In the genomic region with DNA sequence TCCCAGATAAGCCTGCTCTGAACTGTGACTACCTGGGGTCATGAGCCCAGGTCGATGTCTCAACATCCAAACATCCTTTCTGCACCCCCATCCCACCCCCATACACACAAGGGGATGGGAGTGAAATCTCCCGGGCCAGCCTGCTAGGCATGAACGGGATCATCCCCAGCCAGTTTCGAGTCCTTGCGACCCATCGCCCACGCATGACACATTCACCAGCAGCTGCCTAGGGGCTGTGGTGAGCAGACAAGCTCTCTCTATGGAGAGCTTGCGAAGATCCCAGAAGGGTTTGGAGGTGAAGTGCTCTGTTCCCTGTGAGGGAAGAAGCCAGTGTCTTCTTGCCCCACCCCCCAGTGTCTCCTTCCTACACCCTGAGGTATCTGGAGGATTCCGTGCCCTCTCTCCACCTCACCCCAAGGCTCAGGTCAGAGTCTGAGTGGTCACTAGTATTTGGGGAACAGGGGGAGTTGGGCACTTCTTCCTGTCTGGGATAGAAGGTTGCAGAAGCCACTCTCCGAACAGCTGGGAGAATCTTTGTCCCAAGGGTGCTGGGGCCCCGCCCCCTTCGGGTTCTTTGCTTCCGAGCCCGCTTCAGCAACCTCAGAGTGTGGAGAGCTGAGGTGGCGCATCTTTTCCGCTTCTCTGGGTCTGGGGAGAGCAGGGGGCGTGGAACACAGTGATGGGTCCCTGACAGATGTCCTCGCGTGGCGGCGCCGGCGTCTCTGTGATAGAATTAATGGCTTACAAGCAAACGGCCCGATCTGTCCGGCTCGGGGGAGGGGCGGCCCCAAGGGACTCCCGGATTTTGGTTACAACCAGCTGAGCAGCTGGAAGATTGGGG, we compare ENCODE assay signal across 8 mouse cellular contexts. TPM values are rescaled to one million over a fixed set of nuclear protein-coding genes. Genes with fewer than 3 reads are reported as not detected.
DNase-seq lines count a peak whose midpoint lies in the region; ATAC-seq and TF ChIP-seq lines count a peak whose summit lies in the region.

No protein-coding gene starts in this region.

- no peaks in the 10 kb centered on the region for H3K36me3 ChIP-seq in lung, embryonic 14.5 days (ENCODE audit: insufficient read depth)
- no peaks in the 10 kb centered on the region for H3K36me3 ChIP-seq in forebrain, embryonic 14.5 days (ENCODE audit: control insufficient read depth, insufficient read depth, low read length)
- H3K36me3 ChIP-seq in kidney, postnatal 0 days (ENCODE audit: insufficient read depth, low read length): no peaks in the 10 kb centered on the region
- no peaks in the 10 kb centered on the region for H3K36me3 ChIP-seq in midbrain, embryonic 16.5 days (ENCODE audit: control insufficient read depth, insufficient read depth, low read length)

- H3K4me1 ChIP-seq in lung, embryonic 14.5 days (ENCODE audit: insufficient read depth): 0 out of 2 replicates have a peak, but pooled peaks cover 7% of the 10 kb centered on the region
- H3K4me1 ChIP-seq in forebrain, embryonic 14.5 days (ENCODE audit: control insufficient read depth, insufficient read depth, low read length): peaks cover 21% of the 10 kb centered on the region
- H3K4me1 ChIP-seq in kidney, postnatal 0 days (replicated peaks; ENCODE audit: insufficient read depth, low read length): peaks cover 32% of the 10 kb centered on the region
- H3K4me1 ChIP-seq in midbrain, embryonic 16.5 days (ENCODE audit: control insufficient read depth, insufficient read depth, low read length): peaks cover 46% of the 10 kb centered on the region

- H3K9me3 ChIP-seq in lung, embryonic 14.5 days (ENCODE audit: low read depth, low read length): no peaks in the 10 kb centered on the region
- H3K9me3 ChIP-seq in forebrain, embryonic 14.5 days (replicated peaks; ENCODE audit: control insufficient read depth, low read length): no peaks in the 10 kb centered on the region
- no peaks in the 10 kb centered on the region for H3K9me3 ChIP-seq in kidney, postnatal 0 days (replicated peaks; ENCODE audit: low read length)
- no peaks in the 10 kb centered on the region for H3K9me3 ChIP-seq in midbrain, embryonic 16.5 days (replicated peaks; ENCODE audit: control insufficient read depth, low read length, poor library complexity, severe bottlenecking)

- H3K4me2 ChIP-seq in lung, embryonic 14.5 days: peak overlapping the region; percentile 99
- H3K4me2 ChIP-seq in forebrain, embryonic 14.5 days (ENCODE audit: low read length): peak overlapping the region; percentile 98
- H3K4me2 ChIP-seq in kidney, postnatal 0 days (ENCODE audit: low read length): peak overlapping the region; percentile 99
- H3K4me2 ChIP-seq in midbrain, embryonic 16.5 days (ENCODE audit: low read length): peak overlapping the region; percentile 97

- TF ChIP-seq CTCF in lung, embryonic 14.5 days (IDR thresholded peaks at IDR 0.05; ENCODE audit: low read depth): no peak
- no peak for TF ChIP-seq CTCF in kidney, postnatal 0 days (IDR thresholded peaks at IDR 0.05; ENCODE audit: low read depth)

- H3K27ac ChIP-seq in lung, embryonic 14.5 days (ENCODE audit: low read depth): no peak overlapping the region
- H3K27ac ChIP-seq in forebrain, embryonic 14.5 days (ENCODE audit: low read depth, low read length): no peak overlapping the region
- no peak overlapping the region for H3K27ac ChIP-seq in kidney, postnatal 0 days
- no peak overlapping the region for H3K27ac ChIP-seq in midbrain, embryonic 16.5 days (ENCODE audit: low read length)

- ATAC-seq in lung, embryonic 14.5 days (ENCODE audit: insufficient read depth): no peak
- ATAC-seq in forebrain, embryonic 14.5 days: no peak
- ATAC-seq in kidney, postnatal 0 days (replicated peaks; ENCODE audit: low FRiP score, low read depth): no peak
- ATAC-seq in midbrain, embryonic 16.5 days: no peak

- peak overlapping the region; percentile 61 for H3K4me3 ChIP-seq in lung, embryonic 14.5 days (ENCODE audit: low read depth, low read length)
- peak overlapping the region; percentile 60 for H3K4me3 ChIP-seq in forebrain, embryonic 14.5 days (ENCODE audit: low read depth, low read length)
- H3K4me3 ChIP-seq in kidney, postnatal 0 days (replicated peaks; ENCODE audit: low read depth, low read length): 0 out of 2 replicates have a peak overlapping the region, but pooled peaks have one; percentile 13
- peak overlapping the region; percentile 59 for H3K4me3 ChIP-seq in midbrain, embryonic 16.5 days (ENCODE audit: low read depth, low read length)

- H3K9ac ChIP-seq in lung, embryonic 14.5 days: no peak overlapping the region
- no peak overlapping the region; the same call in 1 of the 2 replicates for H3K9ac ChIP-seq in forebrain, embryonic 14.5 days (ENCODE audit: low read length)
- no peak overlapping the region for H3K9ac ChIP-seq in kidney, postnatal 0 days (ENCODE audit: low read depth, low read length)
- H3K9ac ChIP-seq in midbrain, embryonic 16.5 days (ENCODE audit: low read depth, low read length): peak overlapping the region; percentile 76

- WGBS in lung, embryonic 14.5 days: 1% methylated on average over 29 of the region's 29 CpGs
- WGBS in forebrain, embryonic 14.5 days: under 1% methylated on average over 29 of the region's 29 CpGs
- under 1% methylated on average over 29 of the region's 29 CpGs for WGBS in kidney, postnatal 0 days
- WGBS in midbrain, embryonic 16.5 days: 1% methylated on average over 29 of the region's 29 CpGs

- no peak for DNase-seq in lung, embryonic 14.5 days
- no peak for DNase-seq in lung, adult 18-20 months
- DNase-seq in forebrain, embryonic 14.5 days (ENCODE audit: low spot score): peak; percentile 40
- DNase-seq in kidney, postnatal 0 days (ENCODE audit: low spot score): peak; percentile 29
- no peak for DNase-seq in urinary bladder, adult 2 months (ENCODE audit: low spot score)
- DNase-seq in right cerebral cortex, adult 2 months (ENCODE audit: low spot score in 2 of 2): no peak
- no peak for DNase-seq in right cerebral cortex, postnatal 25 days

- H3K27me3 ChIP-seq in lung, embryonic 14.5 days (ENCODE audit: insufficient read depth, low read length): peaks cover 93% of the 10 kb centered on the region
- H3K27me3 ChIP-seq in forebrain, embryonic 14.5 days (replicated peaks; ENCODE audit: control insufficient read depth, insufficient read depth, low read length): peaks cover 74% of the 10 kb centered on the region
- peaks cover 79% of the 10 kb centered on the region for H3K27me3 ChIP-seq in kidney, postnatal 0 days (ENCODE audit: insufficient read depth, low read length)
- peaks cover 45% of the 10 kb centered on the region for H3K27me3 ChIP-seq in midbrain, embryonic 16.5 days (ENCODE audit: control insufficient read depth, insufficient read depth, low read depth, low read length)

RNA-seq across cellular contexts. Expression of a gene that starts 2.2 kb away (rescaled TPM):
- polyA plus RNA-seq in lung, embryonic 14.5 days (2014; fragmentation: Nextera tagmentation; extraction: Ambion mirVana): 0.12 and 0.46 TPM in 2 replicates
- 1.7 and 2.5 TPM in 2 replicates for polyA plus RNA-seq in forebrain, embryonic 14.5 days (2014; fragmentation: Nextera tagmentation; extraction: Ambion mirVana)
- 0.22 and 0.33 TPM in 2 replicates for polyA plus RNA-seq in kidney, postnatal 0 days (2015; fragmentation: Nextera tagmentation; extraction: Ambion mirVana)
- 2.5 TPM in 2 replicates for polyA plus RNA-seq in midbrain, embryonic 16.5 days (2015; fragmentation: Nextera tagmentation; extraction: Ambion mirVana)
- polyA plus RNA-seq in urinary bladder, adult 2 months (2012; rRNA removed): 1.7 and 2.3 TPM in 2 replicates

Comparison
In these comparisons a context has a peak if more than half of its experiments do, and no peak if none do; other contexts are left out.
1. DNase-seq: peak in forebrain, embryonic 14.5 days (single experiment) and kidney, postnatal 0 days (single experiment); none in lung, embryonic 14.5 days (single experiment), lung, adult 18-20 months (0 of 2), urinary bladder, adult 2 months (single experiment), right cerebral cortex, adult 2 months (0 of 2) and right cerebral cortex, postnatal 25 days (single experiment).
2. Peak in every context shown above with its lines, with median percentiles within 50 percentile points of each other: H3K4me2 ChIP-seq and H3K4me3 ChIP-seq.